Mouse (Mus musculus) mesoderm, embryonic 11.5 days (tissue): ENCODE results near the gene Prdm2.

ENCODE experiments used
- DNase-seq: peaks from one replicate; pipeline ENCODE4 v3.0.0-alpha.2; 2012; ENCODE audit warnings: low read depth, low spot score

The Prdm2 gene

GRCm38 (mm10) chr4:143212341-143213174 is at the start of gene Prdm2:
Gene Prdm2 (minus strand): TSS chr4:143212995.
- DNase-seq: peak; percentile 76

GRCm38 (mm10) chr4:143259718-143260349 is 47.0 kb upstream of the Prdm2 start:
- DNase-seq: no peak

GRCm38 (mm10) chr4:143258517-143258916 is 45.7 kb upstream of the Prdm2 start:
- peak; percentile 66 for DNase-seq

- no peak for DNase-seq
Observed at GRCm38 (mm10) chr4:143257971-143258370, 45.2 kb upstream of the Prdm2 start.

- DNase-seq: peak; percentile 49
Observed at GRCm38 (mm10) chr4:143255541-143255940, 42.7 kb upstream of the Prdm2 start.

- DNase-seq: no peak
Observed at GRCm38 (mm10) chr4:143253356-143253755, 40.6 kb upstream of the Prdm2 start.

GRCm38 (mm10) chr4:143248050-143248449 is 35.3 kb upstream of the Prdm2 start:
- DNase-seq: no peak

- DNase-seq: no peak
Observed at GRCm38 (mm10) chr4:143241294-143241693, 28.5 kb upstream of the Prdm2 start.

DNA sequence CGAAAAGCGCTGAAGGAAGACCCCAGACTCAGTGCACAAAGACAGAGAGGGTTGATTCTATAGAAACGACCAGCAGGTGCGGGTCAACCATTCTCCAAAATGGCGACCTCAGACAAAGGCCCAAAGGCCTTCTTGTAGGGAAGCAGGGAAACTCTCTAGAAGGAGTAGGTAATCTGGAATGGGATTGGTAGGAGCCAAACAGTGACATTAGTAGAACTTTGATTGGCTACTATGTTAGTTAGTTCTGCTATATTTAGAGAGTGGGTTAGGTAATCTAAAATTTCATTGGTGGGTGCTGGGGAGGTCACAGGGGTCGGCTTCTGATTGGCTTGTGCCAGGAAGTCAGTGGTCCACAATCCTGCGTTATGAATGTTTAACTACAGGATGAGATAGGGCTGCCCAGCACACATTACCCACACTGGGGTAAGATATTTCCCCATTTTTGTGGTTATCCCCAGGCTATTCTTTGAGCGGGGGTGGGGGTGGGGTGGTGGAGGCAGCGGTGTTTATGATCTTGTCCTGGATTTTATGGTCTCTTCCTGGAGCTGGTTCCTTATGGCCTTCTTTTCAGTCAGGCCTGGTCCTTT is 26.9 kb upstream of the Prdm2 start:
- no peak for DNase-seq

- DNase-seq: no peak
Observed at GRCm38 (mm10) chr4:143239117-143239516, 26.3 kb upstream of the Prdm2 start.

DNA sequence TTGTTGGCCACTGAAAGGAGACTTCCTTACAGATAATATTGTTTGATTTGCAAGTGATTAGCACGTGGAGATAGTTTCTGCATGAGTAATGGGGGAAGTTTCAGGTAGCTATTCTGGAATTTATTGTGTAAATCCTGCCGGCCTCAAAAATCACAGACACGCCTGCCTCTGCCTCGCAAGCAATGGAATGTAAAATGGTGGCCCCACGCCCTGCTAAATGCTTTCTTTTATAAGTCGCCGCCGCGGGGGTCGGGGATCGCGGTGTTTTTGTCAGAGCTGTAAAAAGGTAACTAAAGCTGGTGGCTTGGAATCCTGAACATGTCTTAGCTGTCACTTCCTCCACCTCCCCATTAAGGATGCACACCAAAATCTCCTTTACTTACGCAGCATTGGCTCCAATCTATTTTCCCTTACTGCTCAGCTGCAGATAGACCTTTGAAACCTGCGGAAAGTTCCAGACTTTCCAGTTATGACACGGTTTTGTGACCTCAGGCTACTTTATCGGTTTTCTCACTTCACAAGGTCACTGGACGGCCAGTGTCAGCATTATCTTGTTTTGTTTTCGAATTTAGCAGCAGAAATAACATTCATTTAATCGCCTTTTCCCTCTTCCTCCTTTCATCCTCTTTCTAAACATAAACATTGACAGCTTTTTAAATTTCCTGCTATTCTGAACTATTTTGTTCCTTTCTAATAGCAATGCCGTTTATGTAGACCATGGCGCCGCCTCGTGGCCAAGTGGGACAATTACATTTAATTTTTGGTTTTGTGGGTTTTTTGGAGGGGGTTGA is 25.6 kb upstream of the Prdm2 start:
- DNase-seq: peak; percentile 49

DNA sequence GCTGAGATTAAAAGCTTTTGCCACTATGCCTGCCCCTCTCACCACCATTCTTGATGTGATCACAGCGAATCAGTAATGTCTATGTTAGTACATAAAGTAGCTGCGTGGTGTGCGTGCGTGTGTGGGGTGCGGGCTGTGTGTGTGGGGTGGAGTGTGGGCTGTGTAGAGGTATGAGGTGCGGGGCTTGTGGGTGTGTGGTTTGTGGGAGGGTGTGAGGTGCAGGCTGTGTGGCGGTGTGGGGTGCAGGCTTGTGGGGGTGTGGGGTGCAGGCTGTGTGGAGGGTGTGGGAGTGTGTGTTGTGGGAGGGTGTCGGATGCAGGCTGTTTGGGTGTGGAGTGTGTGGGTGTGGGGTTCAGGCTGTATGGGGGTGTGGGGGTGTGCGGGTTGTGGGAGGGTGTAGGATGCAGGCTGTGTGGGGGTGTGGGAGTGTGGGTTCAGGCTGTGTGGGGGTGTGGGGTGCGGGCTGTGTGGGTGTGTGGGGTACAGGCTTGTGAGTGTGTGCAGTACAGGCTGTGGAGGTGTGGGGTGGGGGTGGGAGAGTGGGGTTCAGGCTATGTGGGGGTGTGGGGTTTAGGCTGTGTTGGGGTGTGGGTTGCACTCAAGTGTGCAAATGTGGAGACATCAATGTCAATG is 19.1 kb upstream of the Prdm2 start:
- DNase-seq: no peak

GRCm38 (mm10) chr4:143231110-143231509 is 18.3 kb upstream of the Prdm2 start:
- no peak for DNase-seq

GRCm38 (mm10) chr4:143227976-143228375 is 15.2 kb upstream of the Prdm2 start:
- DNase-seq: no peak

DNA sequence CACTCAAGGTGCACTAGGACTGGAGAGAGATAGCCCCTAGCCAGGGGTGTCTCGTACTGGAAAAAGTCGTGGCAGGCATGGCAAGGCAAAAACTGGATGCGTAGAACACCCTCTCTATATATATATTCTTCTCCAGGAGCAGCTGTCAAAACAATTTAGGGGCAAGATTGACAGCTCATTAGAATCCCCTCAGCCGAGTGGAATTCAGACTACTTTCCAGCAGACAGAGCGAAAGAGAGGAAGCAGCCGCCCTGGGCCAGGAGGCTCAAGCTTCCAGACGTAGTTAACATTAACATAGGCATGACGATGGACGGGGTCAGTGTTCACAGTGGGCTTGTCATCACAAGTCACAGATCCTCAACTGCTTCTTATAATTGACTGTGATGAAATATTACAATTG is 13.1 kb upstream of the Prdm2 start:
- DNase-seq: peak; percentile 56

DNA sequence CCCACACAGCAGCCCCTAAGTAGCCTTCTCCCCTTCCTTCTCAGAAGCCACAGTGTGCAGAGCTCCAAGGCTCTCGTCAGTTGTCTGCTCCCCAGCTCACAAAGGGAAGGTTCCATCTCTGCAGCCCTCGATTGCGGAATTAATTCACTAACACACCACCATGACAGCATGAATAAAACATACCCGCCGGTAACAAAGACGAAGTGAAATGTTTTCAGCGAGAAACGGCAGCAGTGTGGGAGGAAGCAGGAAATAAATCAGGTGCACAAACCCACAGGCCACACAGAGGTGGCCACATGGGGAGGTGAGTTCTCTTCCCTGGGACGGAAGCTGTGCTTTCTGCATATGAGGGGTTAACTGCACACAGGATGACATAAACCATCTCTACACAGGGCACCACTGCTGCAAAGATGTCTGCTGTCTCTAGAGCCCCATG is 6.5 kb upstream of the Prdm2 start:
- DNase-seq: peak; percentile 63

DNA sequence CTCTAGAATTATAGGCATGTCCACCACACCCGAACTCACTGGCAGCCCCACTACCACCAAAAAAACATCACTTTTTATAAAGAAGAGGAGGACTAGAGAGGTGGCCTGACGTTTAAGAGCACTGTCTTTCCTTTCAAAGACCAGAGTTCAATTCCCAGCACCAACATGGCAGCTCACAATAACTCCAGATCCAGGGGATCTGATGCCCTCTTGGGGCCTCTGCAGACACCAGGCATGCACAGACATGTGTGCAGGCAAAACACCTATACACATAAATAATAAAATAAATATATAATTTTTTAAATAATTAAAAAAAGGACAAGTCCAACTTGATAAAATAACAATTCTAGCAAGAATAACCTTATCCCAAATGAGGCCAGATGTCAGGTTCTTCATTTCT is 6.1 kb upstream of the Prdm2 start:
- DNase-seq: no peak

GRCm38 (mm10) chr4:143217189-143217588 is 4.4 kb upstream of the Prdm2 start:
- no peak for DNase-seq

GRCm38 (mm10) chr4:143214221-143214797 is 1.5 kb upstream of the Prdm2 start:
- DNase-seq: no peak

GRCm38 (mm10) chr4:143213571-143213970 is 776 bp upstream of the Prdm2 start:
- DNase-seq: no peak

DNA sequence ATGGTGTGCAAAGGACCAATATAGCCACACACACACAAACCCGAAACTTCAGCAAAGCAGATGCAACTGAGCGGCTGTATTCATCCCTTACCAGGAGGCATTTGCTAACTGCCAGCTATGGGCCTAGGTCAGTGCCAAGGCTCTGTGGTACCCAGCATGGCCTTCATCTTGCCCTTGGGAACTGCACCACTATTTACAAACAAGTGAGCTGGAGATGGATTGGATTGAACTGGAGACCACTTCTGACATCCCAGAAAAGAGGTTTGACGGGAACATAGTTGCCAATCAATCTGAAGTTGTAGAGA is 332 bp upstream of the Prdm2 start:
- no peak for DNase-seq
